Mouse (Mus musculus): ENCODE data around the gene Pcf11.

DNA sequence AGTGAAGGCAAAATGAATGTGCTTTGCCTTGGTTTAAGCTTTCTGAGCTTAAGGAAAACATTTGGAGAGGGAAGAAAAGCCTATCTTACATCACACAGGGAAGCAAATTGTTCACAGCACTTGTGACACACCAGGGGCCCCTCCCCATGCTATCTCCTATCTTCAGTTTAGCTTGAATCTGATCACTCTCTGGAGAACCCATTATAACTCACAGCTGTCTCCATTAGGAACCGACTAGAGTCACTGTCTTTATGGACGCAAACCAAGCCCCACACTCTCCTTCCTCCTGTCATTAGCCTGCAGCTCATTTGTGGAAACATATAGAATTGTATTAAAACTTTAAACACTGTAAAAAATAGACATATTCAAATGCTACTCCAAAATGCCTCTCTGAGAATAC is 39.8 kb upstream of the Pcf11 start:
- TF ChIP-seq CTCF (IDR thresholded peaks at IDR 0.05; ENCODE audit: low read depth) (no peak), EP300 (optimal IDR thresholded peaks at IDR 0.05) (no peak)
